Mouse (Mus musculus): ENCODE measurements around the gene Pnma5. TPM values are rescaled to one million over a fixed set of nuclear protein-coding genes. Genes with fewer than 3 reads are reported as not detected.
"Not testable (repeated sequence)": the region's sequence is repeated elsewhere in the genome, so short reads cannot be mapped to it uniquely, and the experiment has no call there.

Pnma5 gene
- polyA plus RNA-seq (2012; rRNA removed) = 0.07 and 0.11 TPM in 2 replicates

- TF ChIP-seq CTCF (IDR thresholded peaks at IDR 0.05; ENCODE audit: borderline replicate concordance, extremely low read depth, insufficient read depth, insufficient read length) (no peak), POLR2A (IDR thresholded peaks at IDR 0.05; ENCODE audit: borderline replicate concordance, extremely low read depth, insufficient read depth, insufficient read length, poor library complexity, severe bottlenecking) (no peak)
- DNase-seq (ENCODE audit: low read depth) = no peak
Observed at GRCm38 (mm10) chrX:73037003-73037402, at the start of gene Pnma5. Gene Pnma5, minus strand, starts transcription at chrX:73037103.

GRCm38 (mm10) chrX:73082267-73083055, 45.6 kb upstream of the Pnma5 start, which contains the start of gene Xlr4a:
Gene Xlr4a, minus strand, starts transcription at chrX:73082478.
- not testable (repeated sequence) for DNase-seq (ENCODE audit: low read depth)

DNA sequence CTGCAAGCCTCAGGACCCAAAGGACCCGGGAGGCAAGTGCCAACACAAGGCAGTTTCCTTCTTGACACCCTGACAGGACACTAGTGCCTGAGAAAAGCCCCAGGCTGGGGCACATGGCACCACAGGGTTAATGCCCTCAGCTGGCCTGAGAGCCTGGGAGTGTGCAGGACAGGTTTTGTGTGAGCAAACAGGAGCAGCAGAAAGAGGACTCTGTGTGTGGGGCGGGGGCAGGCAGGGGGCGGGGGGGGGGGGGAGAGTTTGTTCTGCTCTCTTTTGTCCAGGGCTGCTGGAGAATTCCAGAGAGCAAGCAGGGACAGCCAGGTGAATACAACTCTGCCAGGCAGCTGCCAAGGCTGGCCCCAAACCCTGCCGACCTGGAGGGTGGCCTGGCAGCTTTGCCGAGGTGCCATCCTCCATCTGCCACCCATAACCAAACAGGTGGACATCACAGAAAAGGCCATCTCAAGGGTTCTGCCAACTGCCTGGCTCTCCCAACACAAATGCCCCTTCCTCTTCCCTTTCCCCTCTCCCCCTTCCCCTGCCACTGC, 29.9 kb upstream of the Pnma5 start:
- not testable (repeated sequence) for DNase-seq (ENCODE audit: low read depth)

DNA sequence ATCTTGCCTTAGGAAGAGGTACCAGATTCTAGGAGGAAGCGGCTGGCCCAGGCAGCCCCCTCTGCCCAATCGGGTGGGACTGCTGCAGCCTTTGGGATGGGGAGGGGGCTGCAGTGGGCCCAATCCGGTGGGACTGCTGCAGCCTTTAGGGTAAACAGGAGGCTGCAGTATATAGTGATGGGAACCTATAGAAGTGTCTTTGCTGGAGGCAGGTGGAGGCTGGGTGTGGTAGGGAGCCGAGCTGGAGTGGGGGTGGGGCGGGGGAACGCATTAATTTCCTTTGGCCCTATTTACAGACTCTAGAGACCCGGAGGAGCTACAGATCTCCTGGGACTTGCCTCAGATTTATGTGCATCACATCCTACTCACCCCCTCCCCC, 27.5 kb upstream of the Pnma5 start, which contains the start of gene Pnma3:
Gene Pnma3, plus strand, starts transcription at position 373 of the 379 bp plus-strand sequence.
- peak; percentile 7 for DNase-seq (ENCODE audit: low read depth)
- TF ChIP-seq POLR2A (IDR thresholded peaks at IDR 0.05; ENCODE audit: borderline replicate concordance, extremely low read depth, insufficient read depth, insufficient read length, poor library complexity, severe bottlenecking) = no peak
- TF ChIP-seq CTCF (IDR thresholded peaks at IDR 0.05; ENCODE audit: borderline replicate concordance, extremely low read depth, insufficient read depth, insufficient read length) = no peak

- TF ChIP-seq CTCF (IDR thresholded peaks at IDR 0.05; ENCODE audit: borderline replicate concordance, extremely low read depth, insufficient read depth, insufficient read length) = no peak
- peak; percentile 78 for DNase-seq (ENCODE audit: low read depth)
Observed at GRCm38 (mm10) chrX:73063512-73064414, 26.9 kb upstream of the Pnma5 start.

GRCm38 (mm10) chrX:73062323-73062722, 25.4 kb upstream of the Pnma5 start:
- DNase-seq (ENCODE audit: low read depth) = no peak
- TF ChIP-seq POLR2A (IDR thresholded peaks at IDR 0.05; ENCODE audit: borderline replicate concordance, extremely low read depth, insufficient read depth, insufficient read length, poor library complexity, severe bottlenecking) (no peak), CTCF (IDR thresholded peaks at IDR 0.05; ENCODE audit: borderline replicate concordance, extremely low read depth, insufficient read depth, insufficient read length) (no peak)

DNA sequence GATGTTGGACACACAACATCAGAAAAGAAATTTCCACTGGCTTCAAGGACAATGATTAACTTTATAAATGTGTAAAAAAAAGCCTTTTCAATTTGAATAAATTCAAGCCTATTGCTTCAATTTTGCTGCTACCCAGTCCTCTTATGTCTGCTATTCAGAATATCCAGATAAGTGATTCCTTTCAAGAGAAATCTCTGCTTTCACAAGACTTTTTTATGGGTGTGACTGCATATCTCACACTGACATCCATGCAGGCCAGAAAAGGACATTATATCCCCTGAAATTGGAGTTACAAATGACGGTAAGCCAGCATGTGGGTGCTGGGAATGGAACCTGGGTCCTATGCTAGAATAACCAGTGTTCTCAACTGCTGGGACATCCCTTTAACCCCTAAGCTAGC, 24.6 kb upstream of the Pnma5 start:
- DNase-seq (ENCODE audit: low read depth) = no peak
- TF ChIP-seq CTCF (IDR thresholded peaks at IDR 0.05; ENCODE audit: borderline replicate concordance, extremely low read depth, insufficient read depth, insufficient read length) (no peak), POLR2A (IDR thresholded peaks at IDR 0.05; ENCODE audit: borderline replicate concordance, extremely low read depth, insufficient read depth, insufficient read length, poor library complexity, severe bottlenecking) (no peak)

- DNase-seq (ENCODE audit: low read depth) = peak; percentile 97
- peak; percentile 91 for TF ChIP-seq CTCF (IDR thresholded peaks at IDR 0.05; ENCODE audit: borderline replicate concordance, extremely low read depth, insufficient read depth, insufficient read length)
- no peak for TF ChIP-seq POLR2A (IDR thresholded peaks at IDR 0.05; ENCODE audit: borderline replicate concordance, extremely low read depth, insufficient read depth, insufficient read length, poor library complexity, severe bottlenecking)
Observed at GRCm38 (mm10) chrX:73053860-73054563, 17.1 kb upstream of the Pnma5 start.

GRCm38 (mm10) chrX:73039666-73040065, 2.8 kb upstream of the Pnma5 start:
- DNase-seq (ENCODE audit: low read depth) = no peak
- TF ChIP-seq POLR2A (IDR thresholded peaks at IDR 0.05; ENCODE audit: borderline replicate concordance, extremely low read depth, insufficient read depth, insufficient read length, poor library complexity, severe bottlenecking) (no peak), CTCF (IDR thresholded peaks at IDR 0.05; ENCODE audit: borderline replicate concordance, extremely low read depth, insufficient read depth, insufficient read length) (no peak)

DNA sequence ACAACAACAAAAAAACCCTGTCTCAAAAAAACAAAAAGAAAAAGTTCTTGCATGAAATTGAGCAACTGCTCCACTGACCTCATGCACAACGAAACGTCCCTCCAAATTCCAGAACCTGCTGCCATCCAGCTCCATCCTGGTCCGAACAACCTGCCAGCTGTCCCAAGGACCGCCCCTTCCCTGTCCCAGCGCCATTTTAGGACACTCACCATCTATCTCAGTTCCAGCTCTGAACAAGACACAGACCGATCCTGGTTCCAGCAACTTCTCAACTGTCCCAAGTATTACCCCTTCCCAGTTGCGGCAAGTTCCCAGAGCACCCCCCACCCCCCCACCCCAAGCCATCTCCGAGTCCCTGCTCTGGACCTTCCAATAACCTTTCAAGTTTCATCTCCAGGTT, 1.9 kb upstream of the Pnma5 start:
- no peak for DNase-seq (ENCODE audit: low read depth)
- TF ChIP-seq POLR2A (IDR thresholded peaks at IDR 0.05; ENCODE audit: borderline replicate concordance, extremely low read depth, insufficient read depth, insufficient read length, poor library complexity, severe bottlenecking) (no peak), CTCF (IDR thresholded peaks at IDR 0.05; ENCODE audit: borderline replicate concordance, extremely low read depth, insufficient read depth, insufficient read length) (no peak)

DNA sequence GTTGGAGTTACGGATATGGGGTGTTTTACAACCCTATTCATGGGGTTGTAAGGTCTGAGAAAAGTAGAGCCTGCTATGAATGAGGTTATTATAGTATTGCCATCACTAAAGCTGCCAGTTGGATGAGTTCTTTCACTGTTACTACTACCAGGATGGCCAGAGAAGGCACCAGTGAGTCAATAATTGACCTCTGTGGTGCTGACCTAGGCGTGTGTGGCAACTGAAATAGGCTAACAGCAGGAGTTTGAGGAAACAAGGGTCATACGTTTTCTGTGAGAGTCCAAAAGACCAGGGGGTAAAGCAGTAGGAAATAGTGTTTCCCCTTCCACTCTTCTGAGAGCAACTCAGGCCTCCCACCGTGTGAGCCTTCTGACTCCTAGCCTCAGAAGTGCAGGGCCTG, 24.1 kb downstream of the Pnma5 start:
- no peak for DNase-seq (ENCODE audit: low read depth)
- TF ChIP-seq POLR2A (IDR thresholded peaks at IDR 0.05; ENCODE audit: borderline replicate concordance, extremely low read depth, insufficient read depth, insufficient read length, poor library complexity, severe bottlenecking) (no peak), CTCF (IDR thresholded peaks at IDR 0.05; ENCODE audit: borderline replicate concordance, extremely low read depth, insufficient read depth, insufficient read length) (no peak)
